Mouse (Mus musculus) liver, embryonic 12.5 days (tissue): ENCODE data around the gene Pard3b. TPM values are rescaled to one million over a fixed set of nuclear protein-coding genes. Genes with fewer than 3 reads are reported as not detected.

Source experiments
- ATAC-seq: fragments of 200-750 bp; cut with Nextera tagmentation; 2 replicates; pipeline ENCODE4 v1.8.0; 2017; ENCODE audit warnings: moderate number of reproducible peaks, mild to moderate bottlenecking, moderate library complexity
- H3K27ac ChIP-seq: fragments of 300-500 bp; sonication (generic); 2 replicates; pipeline ENCODE4 v1.5.1; 2016; ENCODE audit warnings: mild to moderate bottlenecking
- H3K27me3 ChIP-seq: fragments of 300-500 bp; sonication (generic); replicated peaks from 2 replicates; pipeline ENCODE4 v1.6.1; 2016; ENCODE audit warnings: mild to moderate bottlenecking, moderate library complexity
- H3K36me3 ChIP-seq: fragments of 300-500 bp; sonication (generic); 2 replicates; pipeline ENCODE4 v1.6.1; 2016; ENCODE audit warnings: mild to moderate bottlenecking, moderate library complexity
- H3K4me1 ChIP-seq: fragments of 300-500 bp; sonication (generic); 2 replicates; pipeline ENCODE4 v1.6.1; 2016
- H3K4me2 ChIP-seq: fragments of 300-500 bp; sonication (generic); 2 replicates; pipeline ENCODE4 v1.6.1; 2016; ENCODE audit warnings: mild to moderate bottlenecking, moderate library complexity
- H3K4me3 ChIP-seq: fragments of 300-500 bp; sonication (generic); 2 replicates; pipeline ENCODE4 v1.5.1; 2016; ENCODE audit warnings: mild to moderate bottlenecking, moderate library complexity
- H3K9ac ChIP-seq: fragments of 300-500 bp; sonication (generic); 2 replicates; pipeline ENCODE4 v1.6.1; 2016; ENCODE audit warnings: mild to moderate bottlenecking, moderate library complexity
- H3K9me3 ChIP-seq: fragments of 300-500 bp; sonication (generic); replicated peaks from 2 replicates; pipeline ENCODE4 v1.6.1; 2016; ENCODE audit warnings: mild to moderate bottlenecking, moderate library complexity
- WGBS: fragments of 180-500 bp; shearing (Covaris S2); methylation state at CpG from one replicate; pipeline ENCODE4 v1.1.7; 2016; ENCODE audit not compliant: insufficient replicate concordance; 5-methylcytosine and 5-hydroxymethylcytosine counted together
- polyA plus RNA-seq: library from polyadenylated mRNA; unstranded; fragments of >200 nt; fragmentation: Nextera tagmentation; extraction: Ambion mirVana; gene quantifications from 2 replicates; pipeline ENCODE4 v1.2.1, GENCODE M21; 2016

The Pard3b gene
- polyA plus RNA-seq, 1 experiment from 2014 or later, result 6.5 TPM

DNA sequence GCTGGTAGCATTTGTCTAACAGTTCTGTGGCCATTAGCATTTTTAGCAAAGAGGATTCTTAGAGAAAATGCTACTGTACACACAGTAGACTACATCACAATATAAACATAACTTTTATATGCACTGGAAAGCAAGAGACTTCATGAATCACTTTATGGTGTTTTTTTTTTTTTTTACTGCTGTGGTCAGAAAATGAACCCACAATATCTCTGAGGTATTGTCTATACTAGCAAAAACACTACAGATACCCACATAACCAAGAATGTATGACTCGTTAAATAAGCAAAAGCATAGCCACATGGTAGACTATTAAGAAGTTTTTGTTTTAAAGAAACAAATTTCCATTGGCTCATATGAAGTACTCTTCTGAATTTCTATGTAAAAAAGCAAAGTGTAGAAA lies 827.9 kb downstream of the Pard3b start:
- H3K9me3 ChIP-seq, result no peaks in the 10 kb centered on the region
- ATAC-seq, result no peak
- WGBS, result 57% methylated on average over 1 of the region's 1 CpGs
- no peaks in the 10 kb centered on the region for H3K27me3 ChIP-seq
- no peak overlapping the region for H3K27ac ChIP-seq
- H3K4me2 ChIP-seq, result no peak overlapping the region
- no peaks in the 10 kb centered on the region for H3K4me1 ChIP-seq
- H3K4me3 ChIP-seq, result no peak overlapping the region
- no peaks in the 10 kb centered on the region for H3K36me3 ChIP-seq
- H3K9ac ChIP-seq, result no peak overlapping the region

DNA sequence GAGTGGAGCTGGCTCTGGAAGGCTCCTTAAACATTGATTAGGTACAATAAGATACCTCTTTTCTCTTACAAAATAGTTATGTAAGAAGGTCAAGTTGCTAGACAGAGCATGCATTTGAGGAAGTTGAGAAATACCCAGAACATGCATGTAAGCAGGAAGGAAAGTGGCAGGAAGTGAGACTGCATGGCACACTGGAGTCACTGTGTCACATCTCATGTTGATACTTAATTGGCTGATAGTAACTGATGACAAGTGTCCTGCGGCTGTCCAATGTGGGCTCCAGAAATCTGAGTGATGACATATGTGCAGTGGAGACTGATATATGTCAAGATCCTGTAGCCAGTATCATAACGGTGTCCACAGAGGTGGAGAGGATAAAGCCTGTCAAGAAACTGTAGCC lies 844.4 kb downstream of the Pard3b start:
- no peak for ATAC-seq
- no peak overlapping the region for H3K9ac ChIP-seq
- H3K36me3 ChIP-seq, result no peaks in the 10 kb centered on the region
- no peaks in the 10 kb centered on the region for H3K4me1 ChIP-seq
- no peaks in the 10 kb centered on the region for H3K27me3 ChIP-seq
- no peaks in the 10 kb centered on the region for H3K9me3 ChIP-seq
- no peak overlapping the region for H3K27ac ChIP-seq
- 41% methylated on average over 2 of the region's 2 CpGs for WGBS
- no peak overlapping the region for H3K4me2 ChIP-seq
- no peak overlapping the region for H3K4me3 ChIP-seq

DNA sequence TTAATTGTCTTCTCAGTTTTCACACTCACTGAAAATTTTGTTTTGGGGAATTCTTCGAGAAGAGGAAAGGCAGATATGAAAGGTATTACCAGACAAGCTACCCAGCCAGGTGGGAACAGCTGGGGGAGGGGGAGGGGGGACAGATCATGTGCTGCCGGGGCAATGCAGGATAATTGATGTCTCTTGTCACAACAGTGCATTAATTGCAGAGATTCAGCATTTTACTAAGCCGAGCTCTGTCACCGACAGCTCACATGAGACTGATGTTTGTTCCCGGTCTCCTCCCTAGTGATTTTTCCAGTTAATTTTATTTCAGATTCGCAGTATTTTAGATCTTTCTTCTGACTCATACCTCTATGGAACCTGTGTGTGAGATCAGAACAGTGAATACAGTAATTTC lies 850.2 kb downstream of the Pard3b start:
- Histone ChIP-seq H3K4me1 (no peaks in the 10 kb centered on the region), H3K27ac (no peak overlapping the region), H3K9ac (no peak overlapping the region), H3K27me3 (no peaks in the 10 kb centered on the region), H3K9me3 (no peaks in the 10 kb centered on the region), H3K4me2 (no peak overlapping the region), H3K4me3 (no peak overlapping the region), H3K36me3 (no peaks in the 10 kb centered on the region)
- WGBS, result 62% methylated on average over 6 of the region's 6 CpGs
- ATAC-seq, result no peak

DNA sequence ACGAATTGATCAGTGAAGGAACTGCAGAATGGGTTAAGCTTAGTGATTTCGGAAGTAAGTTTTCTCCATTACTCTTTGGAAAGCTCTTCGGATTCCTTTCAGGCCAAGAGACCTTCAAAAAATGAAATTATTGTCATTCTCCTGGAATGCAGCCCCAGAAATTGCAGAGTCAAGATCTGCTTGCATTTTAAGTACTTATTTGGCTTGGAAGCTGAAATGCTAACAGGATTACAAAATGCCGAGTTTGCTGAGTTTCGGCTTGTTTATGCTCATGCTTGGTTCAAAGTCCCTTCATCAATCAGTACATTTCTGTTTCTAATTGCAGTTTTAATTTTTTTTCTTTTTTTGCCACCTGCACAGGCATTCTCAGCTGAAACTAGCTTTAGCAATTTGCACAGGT lies 860.5 kb downstream of the Pard3b start:
- H3K9me3 ChIP-seq, result no peaks in the 10 kb centered on the region
- WGBS, result 69% methylated on average over 5 of the region's 5 CpGs
- no peak overlapping the region for H3K27ac ChIP-seq
- no peak overlapping the region for H3K9ac ChIP-seq
- H3K4me2 ChIP-seq, result no peak overlapping the region
- no peaks in the 10 kb centered on the region for H3K36me3 ChIP-seq
- ATAC-seq, result no peak
- H3K4me1 ChIP-seq, result no peaks in the 10 kb centered on the region
- H3K27me3 ChIP-seq, result no peaks in the 10 kb centered on the region
- no peak overlapping the region for H3K4me3 ChIP-seq

DNA sequence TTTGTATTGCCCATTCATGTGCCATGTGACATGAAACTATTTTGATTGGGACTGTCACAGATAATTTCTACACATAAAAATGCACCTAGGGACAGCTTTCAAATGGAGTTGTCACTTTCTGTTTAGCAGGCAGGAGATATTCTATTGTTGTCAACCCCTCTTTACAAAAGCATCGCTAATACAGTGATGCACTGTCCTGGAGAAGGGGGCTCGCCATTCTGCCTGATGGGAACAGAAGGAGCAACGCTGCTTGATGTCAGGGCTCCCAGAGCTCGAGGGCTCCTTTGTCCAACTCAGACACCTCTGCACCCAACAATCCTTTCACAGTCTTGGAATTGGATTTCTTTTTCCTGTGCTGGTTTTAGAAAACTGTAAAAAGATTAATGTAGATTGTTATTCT lies 871.9 kb downstream of the Pard3b start:
- H3K9me3 ChIP-seq, result no peaks in the 10 kb centered on the region
- no peaks in the 10 kb centered on the region for H3K36me3 ChIP-seq
- no peak overlapping the region for H3K27ac ChIP-seq
- ATAC-seq, result no peak
- no peaks in the 10 kb centered on the region for H3K4me1 ChIP-seq
- no peak overlapping the region for H3K9ac ChIP-seq
- H3K4me2 ChIP-seq, result no peak overlapping the region
- no peak overlapping the region for H3K4me3 ChIP-seq
- no peaks in the 10 kb centered on the region for H3K27me3 ChIP-seq
- WGBS, result 65% methylated on average over 4 of the region's 4 CpGs

DNA sequence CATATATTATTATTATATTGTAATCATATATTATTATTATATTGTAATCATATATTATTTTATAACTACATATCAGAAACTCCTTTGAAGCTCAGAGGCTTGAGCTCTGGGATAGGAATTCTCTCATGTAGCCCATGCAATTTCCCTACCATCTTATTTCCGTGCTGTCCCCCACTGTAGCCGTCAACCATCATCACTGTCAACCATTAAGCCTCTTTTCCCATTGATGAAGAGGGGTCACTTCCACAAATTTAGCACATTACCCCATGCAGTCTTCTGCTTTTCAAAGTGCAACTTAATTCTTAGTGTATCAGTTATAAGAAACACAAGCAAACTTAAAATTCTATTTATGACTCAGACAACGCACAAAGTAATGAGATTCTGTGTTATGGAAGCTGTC lies 873.1 kb downstream of the Pard3b start:
- ATAC-seq, result no peak
- Histone ChIP-seq H3K4me2 (no peak overlapping the region), H3K27ac (no peak overlapping the region), H3K4me1 (no peaks in the 10 kb centered on the region), H3K36me3 (no peaks in the 10 kb centered on the region), H3K27me3 (no peaks in the 10 kb centered on the region), H3K9me3 (no peaks in the 10 kb centered on the region), H3K9ac (no peak overlapping the region), H3K4me3 (no peak overlapping the region)
- WGBS, result 72% methylated on average over 3 of the region's 3 CpGs

DNA sequence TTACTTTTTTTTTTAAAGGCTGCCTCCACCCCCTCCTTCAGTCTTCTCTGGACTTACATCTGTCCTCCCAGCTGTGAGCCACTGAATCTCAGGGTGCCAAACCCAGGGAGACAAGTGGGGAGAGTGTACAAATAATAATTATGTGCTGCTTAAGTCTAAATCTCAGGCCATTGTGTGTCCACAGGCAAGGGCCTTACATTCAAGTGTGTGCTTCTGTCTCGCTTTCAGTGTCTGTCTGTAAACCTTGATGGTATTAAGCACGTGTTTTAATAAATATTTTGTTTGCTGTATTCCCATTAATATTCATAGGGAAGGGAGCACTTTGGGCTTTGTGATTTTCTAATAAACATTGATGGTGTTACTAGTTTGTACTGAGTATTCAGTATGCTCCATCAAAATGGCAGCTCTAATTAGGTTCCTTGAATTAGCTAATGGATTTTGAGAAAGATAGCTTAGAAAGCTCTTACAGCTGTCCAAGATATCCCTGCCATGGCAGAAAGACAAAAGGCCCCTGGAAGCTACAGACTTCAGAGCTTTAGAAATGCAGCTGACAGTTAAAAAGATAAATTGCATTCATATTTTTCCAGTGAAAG lies 880.1 kb downstream of the Pard3b start:
- no peaks in the 10 kb centered on the region for H3K4me1 ChIP-seq
- no peak overlapping the region for H3K27ac ChIP-seq
- 71% methylated on average over 2 of the region's 2 CpGs for whole genome bisulfite sequencing
- no peak overlapping the region for H3K9ac ChIP-seq
- H3K9me3 ChIP-seq, result no peaks in the 10 kb centered on the region
- ATAC-seq, result no peak
- H3K4me3 ChIP-seq, result no peak overlapping the region
- H3K36me3 ChIP-seq, result no peaks in the 10 kb centered on the region
- H3K27me3 ChIP-seq, result no peaks in the 10 kb centered on the region
- no peak overlapping the region for H3K4me2 ChIP-seq

DNA sequence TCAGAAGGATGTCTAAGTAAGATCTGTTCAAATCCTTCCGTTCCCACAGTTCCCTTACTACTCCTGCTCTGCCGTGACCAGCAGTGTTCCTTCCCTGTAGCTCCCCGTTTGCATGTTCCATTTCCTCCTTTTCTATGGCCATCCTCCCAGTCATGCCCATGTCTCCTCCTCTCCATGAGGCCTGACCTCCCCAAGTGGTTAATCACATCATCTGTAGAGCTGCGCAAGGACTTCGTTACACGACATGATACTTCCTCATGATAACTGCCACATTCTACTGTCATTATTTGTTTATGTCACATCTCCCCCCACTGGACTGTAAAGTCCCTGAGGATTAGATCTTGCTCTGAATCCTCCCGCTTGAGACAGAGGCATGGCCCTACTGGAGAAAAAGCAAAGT lies 882.7 kb downstream of the Pard3b start:
- ATAC-seq, result no peak
- no peak overlapping the region for H3K4me2 ChIP-seq
- 55% methylated on average over 7 of the region's 7 CpGs for WGBS
- no peaks in the 10 kb centered on the region for H3K27me3 ChIP-seq
- H3K4me1 ChIP-seq, result no peaks in the 10 kb centered on the region
- H3K27ac ChIP-seq, result no peak overlapping the region
- no peak overlapping the region for H3K4me3 ChIP-seq
- H3K9me3 ChIP-seq, result no peaks in the 10 kb centered on the region
- H3K9ac ChIP-seq, result no peak overlapping the region
- no peaks in the 10 kb centered on the region for H3K36me3 ChIP-seq

DNA sequence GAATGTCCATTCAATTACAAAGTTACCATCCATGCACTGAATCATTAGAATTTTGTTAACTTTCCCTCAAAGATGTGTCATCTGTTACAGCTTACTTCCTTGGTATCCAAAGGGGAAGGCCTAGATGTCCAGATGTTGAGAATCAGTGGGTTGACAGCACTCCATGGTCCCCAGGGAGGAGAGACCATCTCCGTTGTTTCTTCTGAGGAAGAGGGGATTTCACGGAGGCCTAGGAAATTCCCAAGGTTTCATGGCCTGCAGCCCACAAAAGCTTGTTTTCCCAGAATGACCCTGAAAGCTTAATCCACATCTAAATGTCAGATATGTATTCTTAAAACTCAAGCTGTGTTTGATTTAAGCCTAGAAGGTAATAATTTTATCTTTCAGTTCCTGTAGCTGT lies 884.1 kb downstream of the Pard3b start:
- Histone ChIP-seq H3K9me3 (no peaks in the 10 kb centered on the region), H3K4me1 (no peaks in the 10 kb centered on the region), H3K27ac (no peak overlapping the region), H3K27me3 (no peaks in the 10 kb centered on the region), H3K4me2 (no peak overlapping the region), H3K9ac (no peak overlapping the region), H3K4me3 (no peak overlapping the region), H3K36me3 (no peaks in the 10 kb centered on the region)
- ATAC-seq, result no peak
- WGBS, result 81% methylated on average over 2 of the region's 2 CpGs

DNA sequence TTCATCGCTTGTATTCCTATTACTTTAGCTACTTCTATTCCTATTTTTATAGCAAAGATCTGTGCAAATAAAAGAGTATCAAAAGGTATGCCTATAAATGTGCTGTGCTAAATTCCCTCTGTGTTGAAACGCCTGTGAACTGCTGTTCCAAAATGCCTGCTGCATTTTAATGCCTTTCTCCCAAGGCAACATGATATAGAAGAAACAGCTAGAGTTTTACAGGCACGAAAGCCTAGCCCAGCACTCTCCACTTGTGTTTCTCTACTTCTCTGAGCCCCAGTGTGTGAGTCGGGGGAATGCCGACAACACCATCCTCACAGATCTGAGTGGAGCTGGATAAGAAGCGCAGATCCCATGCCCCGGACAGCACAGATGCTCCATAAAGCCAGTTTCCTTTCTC lies 889.2 kb downstream of the Pard3b start:
- H3K9me3 ChIP-seq, result no peaks in the 10 kb centered on the region
- H3K9ac ChIP-seq, result no peak overlapping the region
- no peaks in the 10 kb centered on the region for H3K27me3 ChIP-seq
- 62% methylated on average over 7 of the region's 7 CpGs for WGBS
- ATAC-seq, result no peak
- no peak overlapping the region for H3K4me3 ChIP-seq
- no peak overlapping the region for H3K27ac ChIP-seq
- no peaks in the 10 kb centered on the region for H3K4me1 ChIP-seq
- no peaks in the 10 kb centered on the region for H3K36me3 ChIP-seq
- no peak overlapping the region for H3K4me2 ChIP-seq

DNA sequence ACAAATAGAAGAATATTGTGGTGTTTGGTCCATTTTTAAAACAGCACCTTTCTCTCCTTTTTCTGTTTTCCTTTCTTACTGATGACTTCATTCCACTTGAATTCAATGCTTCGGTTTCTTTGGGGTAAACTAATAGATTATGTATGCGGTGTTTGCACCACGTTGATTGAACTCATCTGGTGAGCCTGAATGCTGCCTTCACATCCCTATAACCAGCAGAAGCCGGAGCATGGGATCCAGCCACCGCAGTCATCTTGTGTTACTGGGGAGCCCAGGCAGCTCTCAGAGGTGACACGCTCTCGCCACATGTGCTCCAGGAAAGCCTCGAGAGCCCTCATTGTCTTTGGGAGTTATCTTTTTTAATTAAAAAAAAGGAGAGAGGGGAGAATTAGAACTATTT lies 891.3 kb downstream of the Pard3b start:
- H3K4me2 ChIP-seq, result no peak overlapping the region
- H3K4me3 ChIP-seq, result no peak overlapping the region
- no peak for ATAC-seq
- H3K9me3 ChIP-seq, result no peaks in the 10 kb centered on the region
- WGBS, result 70% methylated on average over 8 of the region's 8 CpGs
- no peaks in the 10 kb centered on the region for H3K27me3 ChIP-seq
- H3K36me3 ChIP-seq, result no peaks in the 10 kb centered on the region
- no peak overlapping the region for H3K9ac ChIP-seq
- H3K27ac ChIP-seq, result no peak overlapping the region
- H3K4me1 ChIP-seq, result no peaks in the 10 kb centered on the region

DNA sequence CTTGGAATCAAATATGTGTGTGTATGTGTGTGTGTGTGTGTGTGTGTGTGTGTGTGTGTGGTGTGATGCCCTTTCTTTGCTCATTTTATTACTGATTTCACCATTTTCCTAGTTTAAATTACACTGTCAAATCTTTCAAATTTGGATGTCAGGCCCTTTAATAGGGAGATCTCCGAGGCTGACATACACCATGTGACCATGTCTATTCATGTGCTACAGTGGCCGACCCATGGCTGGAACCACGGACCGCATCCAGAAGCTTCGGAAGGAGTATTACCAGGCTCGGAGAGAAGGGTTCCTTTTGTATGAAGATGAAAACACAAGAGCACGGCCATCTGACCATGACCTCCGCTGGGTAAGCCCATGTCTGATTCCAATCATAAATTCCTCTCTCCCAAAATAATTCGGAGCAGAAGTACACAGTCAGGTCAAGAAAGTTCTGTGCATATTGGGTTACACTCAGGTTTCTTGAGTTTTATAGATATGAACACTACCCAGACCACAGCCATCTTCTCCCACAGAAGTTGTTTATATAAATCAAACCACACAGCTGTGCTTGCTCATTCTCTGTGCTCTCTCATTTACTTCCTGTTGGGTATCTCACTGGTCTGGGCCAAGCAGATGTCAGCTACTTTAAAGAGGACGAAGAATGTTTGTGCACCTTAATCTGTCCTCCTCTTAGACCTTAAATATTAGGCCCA lies 894.0 kb downstream of the Pard3b start:
- no peak for ATAC-seq
- Histone ChIP-seq H3K9ac (no peak overlapping the region), H3K27me3 (no peaks in the 10 kb centered on the region), H3K4me2 (no peak overlapping the region), H3K9me3 (no peaks in the 10 kb centered on the region), H3K36me3 (no peaks in the 10 kb centered on the region), H3K4me3 (no peak overlapping the region), H3K27ac (no peak overlapping the region), H3K4me1 (no peaks in the 10 kb centered on the region)
- WGBS, result 79% methylated on average over 10 of the region's 10 CpGs

DNA sequence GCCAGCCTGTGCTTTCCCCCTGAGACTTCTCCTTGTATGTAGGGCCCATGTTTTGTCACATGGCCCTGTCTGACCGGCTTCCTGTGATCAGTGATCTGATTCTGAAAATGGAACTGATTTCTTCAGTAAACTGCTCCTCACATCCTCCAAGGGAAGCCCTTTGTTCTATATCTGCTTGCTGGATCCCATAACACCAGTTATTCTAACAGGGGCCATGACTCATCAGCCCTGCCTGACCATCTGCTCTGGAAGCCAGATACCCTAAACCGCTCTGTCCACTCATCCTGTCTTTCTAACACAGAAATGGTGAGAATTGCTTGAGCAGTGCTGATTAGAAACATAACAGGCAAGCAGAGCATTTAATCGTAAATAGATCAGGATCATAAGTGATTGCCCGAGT lies 910.3 kb downstream of the Pard3b start:
- Histone ChIP-seq H3K4me2 (no peak overlapping the region), H3K27ac (no peak overlapping the region), H3K27me3 (no peaks in the 10 kb centered on the region), H3K4me3 (no peak overlapping the region), H3K36me3 (no peaks in the 10 kb centered on the region), H3K9me3 (no peaks in the 10 kb centered on the region), H3K4me1 (no peaks in the 10 kb centered on the region), H3K9ac (no peak overlapping the region)
- 67% methylated on average over 4 of the region's 4 CpGs for WGBS
- no peak for ATAC-seq
